Mouse (Mus musculus): ENCODE results near the gene Tctex1d4.
A peak's percentile ranks its signal among the peaks of the same experiment; 100 is the strongest.

DNA sequence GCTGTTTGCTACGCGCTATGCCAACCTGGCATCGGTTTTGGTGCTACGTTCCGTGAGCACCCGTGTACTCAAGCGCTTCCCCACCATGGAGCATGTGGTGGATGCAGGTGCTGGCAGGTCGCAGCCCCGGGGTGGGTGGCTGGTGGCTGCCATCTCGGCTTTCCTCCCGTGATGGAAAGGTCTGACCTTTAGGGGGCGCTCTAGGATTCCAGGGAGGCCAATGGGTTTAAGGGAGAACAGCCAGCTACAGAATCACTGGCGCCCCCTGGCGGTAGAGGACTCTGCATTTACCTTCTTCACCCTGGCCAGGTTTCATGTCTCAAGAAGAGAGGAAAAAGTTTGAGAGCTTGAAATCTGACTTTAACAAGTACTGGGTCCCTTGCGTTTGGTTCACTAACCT, 19.6 kb downstream of the Tctex1d4 start:
- TF ChIP-seq EP300 (IDR thresholded peaks at IDR 0.05; ENCODE audit: insufficient read depth, low read depth, low read length) (no peak), POLR2A (IDR thresholded peaks at IDR 0.05; ENCODE audit: insufficient read depth, low read depth, low read length) (no peak), CTCF (IDR thresholded peaks at IDR 0.05) (peak; percentile 94)

Data from heart, adult 2 months (tissue).